ENCODE assay signal across 8 mouse cellular contexts in genomic region chr17:36042610-36043169, GRCm38 (mm10). TPM values are rescaled to one million over a fixed set of nuclear protein-coding genes. Genes with fewer than 3 reads are reported as not detected.
A peak's percentile ranks its signal among the peaks of the same experiment; 100 is the strongest.
DNase-seq lines count a peak whose midpoint lies in the region; ATAC-seq and TF ChIP-seq lines count a peak whose summit lies in the region.
"Not testable (repeated sequence)": the region's sequence is repeated elsewhere in the genome, so short reads cannot be mapped to it uniquely, and the experiment has no call there.

Gene H2-T22 (minus strand): TSS chr17:36042747.
Gene Gm6034 (plus strand): TSS chr17:36042961.

- H3K27me3 ChIP-seq in embryonic facial prominence, embryonic 12.5 days; kidney, adult 2 months (replicated peaks; ENCODE audit: control insufficient read depth, insufficient read depth, low read length); limb, embryonic 11.5 days (ENCODE audit: control insufficient read depth, insufficient read depth, low read length); spleen, adult 2 months (ENCODE audit: control insufficient read depth, insufficient read depth, low read length): not testable (repeated sequence)
- H3K27me3 ChIP-seq in midbrain, embryonic 12.5 days = peaks cover 16% of the 10 kb centered on the region; the same call in 1 of the 2 replicates

- H3K9ac ChIP-seq in embryonic facial prominence, embryonic 12.5 days = peak within 1 kb of the TSS; percentile 60
- H3K9ac ChIP-seq in limb, embryonic 11.5 days (ENCODE audit: low read length) = 0 out of 2 replicates have a peak within 1 kb of the TSS, but pooled peaks have one; percentile 8
- H3K9ac ChIP-seq in midbrain, embryonic 12.5 days (replicated peaks) = peak within 1 kb of the TSS; percentile 44

- peak within 1 kb of the TSS; percentile 39 for H3K4me3 ChIP-seq in embryonic facial prominence, embryonic 12.5 days
- H3K4me3 ChIP-seq in kidney, adult 2 months (ENCODE audit: insufficient read depth, low read depth, low read length) = peak within 1 kb of the TSS; percentile 68
- peak within 1 kb of the TSS; percentile 25 for H3K4me3 ChIP-seq in limb, embryonic 11.5 days (ENCODE audit: low read depth, low read length)
- H3K4me3 ChIP-seq in midbrain, embryonic 12.5 days = peak within 1 kb of the TSS; percentile 35
- peak within 1 kb of the TSS; percentile 88 for H3K4me3 ChIP-seq in spleen, adult 2 months (ENCODE audit: extremely low read depth, insufficient read depth, insufficient read length)

- not testable (repeated sequence) for H3K9me3 ChIP-seq in embryonic facial prominence, embryonic 12.5 days; limb, embryonic 11.5 days (ENCODE audit: control insufficient read depth, low read length); midbrain, embryonic 12.5 days

- H3K4me1 ChIP-seq in embryonic facial prominence, embryonic 12.5 days; kidney, adult 2 months (ENCODE audit: control insufficient read depth, insufficient read depth, low read length); limb, embryonic 11.5 days (ENCODE audit: control insufficient read depth, insufficient read depth, low read length); midbrain, embryonic 12.5 days; spleen, adult 2 months (ENCODE audit: control insufficient read depth, insufficient read depth, insufficient read length): not testable (repeated sequence)

- peak; percentile 58 for TF ChIP-seq POLR2A in kidney, adult 2 months (IDR thresholded peaks at IDR 0.05; ENCODE audit: low read depth, low read length)
- TF ChIP-seq POLR2A in spleen, adult 2 months (IDR thresholded peaks at IDR 0.05; ENCODE audit: low read depth, low read length) = peak; percentile 96

- not testable (repeated sequence) for H3K27ac ChIP-seq in embryonic facial prominence, embryonic 12.5 days; limb, embryonic 11.5 days (replicated peaks; ENCODE audit: low read depth, low read length); midbrain, embryonic 12.5 days (replicated peaks)
- H3K27ac ChIP-seq in kidney, adult 2 months (ENCODE audit: insufficient read depth, low read depth, low read length) = peak within 1 kb of the TSS; percentile 92
- peak within 1 kb of the TSS; percentile 95 for H3K27ac ChIP-seq in spleen, adult 2 months (ENCODE audit: insufficient read depth, low read length)

- WGBS in embryonic facial prominence, embryonic 12.5 days = 2% methylated on average over 12 of the region's 12 CpGs
- 1% methylated on average over 12 of the region's 12 CpGs for WGBS in kidney, adult 2 months
- 1% methylated on average over 12 of the region's 12 CpGs for WGBS in limb, embryonic 11.5 days
- 2% methylated on average over 12 of the region's 12 CpGs for WGBS in midbrain, embryonic 12.5 days
- WGBS in spleen, adult 2 months = under 1% methylated on average over 12 of the region's 12 CpGs

- ATAC-seq in embryonic facial prominence, embryonic 12.5 days (ENCODE audit: insufficient number of reproducible peaks, insufficient read depth, low FRiP score, low TSS enrichment) = peak; percentile 95
- ATAC-seq in limb, embryonic 11.5 days (ENCODE audit: insufficient number of reproducible peaks, low FRiP score, low TSS enrichment, low read depth) = peak; percentile 94
- peak; percentile 93 for ATAC-seq in midbrain, embryonic 12.5 days (ENCODE audit: low FRiP score, low read depth)

- not testable (repeated sequence) for H3K36me3 ChIP-seq in embryonic facial prominence, embryonic 12.5 days; kidney, adult 2 months (ENCODE audit: control insufficient read depth, insufficient read depth, low read length); limb, embryonic 11.5 days (ENCODE audit: control insufficient read depth, insufficient read depth, low read length); midbrain, embryonic 12.5 days; spleen, adult 2 months (ENCODE audit: control insufficient read depth, insufficient read depth, low read length)

- not testable (repeated sequence) for TF ChIP-seq CTCF in kidney, adult 2 months (conservative IDR thresholded peaks at IDR 0.05; ENCODE audit: insufficient read depth, insufficient read length, low read depth, low read length); spleen, adult 2 months (IDR thresholded peaks at IDR 0.05; ENCODE audit: extremely low read depth, insufficient read depth, insufficient read length, insufficient replicate concordance)

- H3K4me2 ChIP-seq in embryonic facial prominence, embryonic 12.5 days (replicated peaks) = peak within 1 kb of the TSS; percentile 73
- H3K4me2 ChIP-seq in limb, embryonic 11.5 days (ENCODE audit: low read depth, severe bottlenecking) = peak within 1 kb of the TSS; percentile 58
- H3K4me2 ChIP-seq in midbrain, embryonic 12.5 days (replicated peaks) = peak within 1 kb of the TSS; percentile 66

- DNase-seq in 3134 (ENCODE audit: extremely low read depth, insufficient read length, low spot score) = peak; percentile 83
- peak; percentile 77 for DNase-seq in adrenal gland, postnatal 14 days
- DNase-seq in heart, adult 8-10 months (ENCODE audit: low spot score) = peak; percentile 95
- DNase-seq in kidney, adult 2 months = peak; percentile 97
- peak; percentile 68 for DNase-seq in limb, embryonic 11.5 days (ENCODE audit: low spot score)
- peak; percentile 75 to 95 for DNase-seq in spleen, adult 2 months (ENCODE audit: low read depth in 1 of 2, low spot score in 2 of 2)

RNA-seq across cellular contexts. Expression of gene H2-T22, which starts in this region (rescaled TPM):
- total RNA-seq in adrenal gland, postnatal 14 days (2021) = 23.3 and 27.6 TPM in 2 replicates
- 16.3 and 17.2 TPM in 2 replicates for polyA plus RNA-seq in embryonic facial prominence, embryonic 12.5 days (2016; fragmentation: Nextera tagmentation; extraction: Ambion mirVana)
- total RNA-seq in heart, adult 8-10 months (2022) = 10 to 100 TPM; 10.4 to 14.0 (median 13.0) TPM
- 70.6 and 73.2 TPM in 2 replicates for polyA plus RNA-seq in kidney, adult 2 months (2012; rRNA removed)
- polyA plus RNA-seq in limb, embryonic 11.5 days (2014; fragmentation: Nextera tagmentation; extraction: Ambion mirVana) = 10.2 and 13.7 TPM in 2 replicates
- 6.4 and 6.8 TPM in 2 replicates for polyA plus RNA-seq in midbrain, embryonic 12.5 days (2016; fragmentation: Nextera tagmentation; extraction: Ambion mirVana)
- polyA plus RNA-seq in spleen, adult 2 months (2012; rRNA removed) = 60.3 and 61.9 TPM in 2 replicates

RNA-seq across cellular contexts. Expression of gene Gm6034, which starts in this region (rescaled TPM):
- total RNA-seq in adrenal gland, postnatal 14 days (2021) = not detected in 2 replicates
- polyA plus RNA-seq in embryonic facial prominence, embryonic 12.5 days (2016; fragmentation: Nextera tagmentation; extraction: Ambion mirVana) = not detected in 2 replicates
- not detected for total RNA-seq in heart, adult 8-10 months (2022)
- not detected in 2 replicates for polyA plus RNA-seq in kidney, adult 2 months (2012; rRNA removed)
- polyA plus RNA-seq in limb, embryonic 11.5 days (2014; fragmentation: Nextera tagmentation; extraction: Ambion mirVana) = not detected in 2 replicates
- polyA plus RNA-seq in midbrain, embryonic 12.5 days (2016; fragmentation: Nextera tagmentation; extraction: Ambion mirVana) = not detected in 2 replicates
- 0.08 and 0.22 TPM in 2 replicates for polyA plus RNA-seq in spleen, adult 2 months (2012; rRNA removed)

Comparison
In these comparisons a context has a peak if more than half of its experiments do, and no peak if none do; other contexts are left out.
1. H3K4me3 ChIP-seq: peak in every context shown above with its lines; median percentile 88 in spleen, adult 2 months; 68 in kidney, adult 2 months; 39 in embryonic facial prominence, embryonic 12.5 days; 35 in midbrain, embryonic 12.5 days; 25 in limb, embryonic 11.5 days.
2. H3K9ac ChIP-seq: peak in every context shown above with its lines; median percentile 60 in embryonic facial prominence, embryonic 12.5 days; 44 in midbrain, embryonic 12.5 days; 8 in limb, embryonic 11.5 days.